Mouse (Mus musculus) adrenal gland, postnatal 4 days (tissue): Measurements from ENCODE around the gene Elmo3. TPM values are rescaled to one million over a fixed set of nuclear protein-coding genes. Genes with fewer than 3 reads are reported as not detected.

Experiments
- DNase-seq, 2 experiments: peaks; one replicate each; pipeline ENCODE4 v3.0.0; 2021 to 2022; ENCODE audit warnings: low spot score in 2 of 2, mixed read lengths in 2 of 2
- total RNA-seq, 2 experiments: library from RNA; stranded (reverse); gene quantifications; 2 replicates each; pipeline ENCODE4 v1.2.3; 2021

Gene Elmo3
- total RNA-seq, 2 experiments from 2014 or later, result 9.2 to 13.6 TPM

DNA sequence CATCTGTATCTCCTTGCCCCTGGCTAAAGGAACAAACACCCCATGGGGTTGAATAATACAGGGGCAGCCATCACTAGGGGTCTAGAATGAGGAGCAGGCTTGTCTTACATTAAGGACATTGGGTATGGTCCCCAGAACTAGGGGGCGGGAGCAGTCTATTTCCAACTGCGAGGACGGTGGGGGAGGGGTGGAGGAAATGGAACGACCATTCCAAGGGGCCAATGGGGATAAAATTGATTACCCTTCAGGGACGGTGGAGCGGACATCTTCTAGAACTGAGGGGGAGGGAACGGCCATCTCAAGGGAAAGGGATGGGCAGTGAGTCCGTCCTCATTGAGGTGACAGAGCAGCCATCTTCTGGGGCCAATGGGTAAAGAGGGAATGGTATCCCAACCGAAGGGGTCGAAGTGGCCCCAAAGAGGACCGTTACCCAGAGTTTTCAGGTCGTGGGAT, 20.3 kb downstream of the Elmo3 start:
- no peak for DNase-seq

DNA sequence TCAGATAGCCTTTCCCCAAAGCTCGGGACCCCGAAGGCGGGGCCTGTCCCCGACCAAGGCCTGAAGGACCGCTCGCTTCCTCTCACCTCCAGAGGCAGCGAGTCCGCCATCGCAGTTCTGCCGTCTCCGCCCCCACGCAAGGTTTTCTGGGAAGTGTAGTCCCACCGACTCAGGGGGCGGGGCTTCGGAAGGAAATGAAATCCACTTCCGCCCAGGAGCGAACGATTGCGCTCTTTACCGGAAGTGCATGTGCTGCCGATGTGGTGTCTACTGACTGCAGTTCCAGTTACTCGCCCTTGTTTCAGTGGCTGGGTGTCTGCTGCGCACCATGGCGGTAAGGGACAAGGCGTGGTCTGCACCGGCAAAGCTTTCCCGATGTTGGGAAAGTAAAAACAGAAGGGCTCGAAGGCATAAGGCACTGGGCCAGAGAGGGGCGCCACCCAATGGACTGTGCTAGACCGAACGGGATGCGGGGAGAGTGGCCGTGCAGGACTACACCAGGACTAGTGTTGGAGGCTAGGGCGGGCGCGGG, 20.8 kb downstream of the Elmo3 start, which contains the start of the genes Lrrc29 and Tmem208:
Gene Lrrc29 (minus strand): TSS at position 138 of the 532 bp plus-strand sequence.
Gene Tmem208 (plus strand): TSS at position 214 of the 532 bp plus-strand sequence.
- DNase-seq, result peak; percentile 83 to 96

DNA sequence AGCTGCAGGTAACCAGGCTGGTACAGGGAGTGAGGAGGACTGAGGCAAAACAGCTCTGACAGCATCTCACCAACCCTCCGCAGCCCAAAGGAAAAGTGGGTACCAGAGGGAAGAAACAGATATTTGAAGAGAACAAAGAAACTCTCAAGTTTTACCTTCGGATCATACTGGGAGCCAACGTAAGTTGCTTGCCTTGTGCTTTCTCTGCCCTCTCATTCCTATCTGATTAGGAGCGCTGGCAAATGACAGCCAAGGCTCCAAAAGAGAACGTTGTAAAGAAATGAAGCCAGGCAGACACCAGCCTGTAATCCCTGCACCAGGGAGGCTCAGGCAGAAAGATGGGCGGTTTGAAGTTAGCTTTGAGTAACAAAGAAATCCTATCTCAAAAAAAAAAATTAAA, 21.6 kb downstream of the Elmo3 start:
- no peak for DNase-seq

DNA sequence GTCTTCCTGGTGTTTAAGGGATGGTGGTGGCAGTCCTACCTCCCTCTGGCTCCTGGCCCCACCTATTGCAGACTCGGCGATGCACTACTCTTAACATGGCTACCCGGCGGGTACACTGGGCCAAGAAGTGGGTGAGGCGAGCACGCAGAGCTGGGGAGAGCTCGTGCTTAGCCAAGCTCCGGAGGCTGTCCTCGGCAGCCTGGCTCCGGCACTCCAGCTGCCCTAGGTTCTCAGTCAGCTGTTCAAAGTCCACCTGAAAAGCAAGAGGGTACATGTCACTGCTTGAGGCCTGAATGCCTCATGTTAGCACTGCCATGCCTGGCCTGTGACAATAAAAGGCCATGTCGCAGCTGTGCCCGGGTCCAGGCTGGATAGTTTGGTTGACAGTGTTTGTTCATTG, 24.9 kb downstream of the Elmo3 start:
- no peak for DNase-seq

DNA sequence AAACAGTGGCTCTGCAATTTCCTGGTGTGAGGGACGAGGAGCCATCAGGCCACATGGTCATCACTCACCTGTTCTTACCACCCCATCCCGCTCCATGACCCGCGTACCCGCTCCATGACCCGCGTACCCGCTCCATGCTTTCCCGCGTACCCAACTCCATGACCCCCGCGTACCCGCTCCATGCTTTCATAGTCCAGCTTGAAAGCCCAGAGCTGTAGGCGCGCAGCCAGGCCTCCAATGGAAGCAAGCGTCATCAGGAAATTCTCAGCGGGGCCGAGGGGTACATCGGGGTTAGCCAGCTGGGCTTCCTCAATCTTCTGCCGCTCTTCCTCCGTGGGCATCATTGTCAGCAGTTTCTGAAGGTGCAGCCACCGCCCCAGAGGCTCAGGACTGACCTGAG, 26.1 kb downstream of the Elmo3 start:
- no peak for DNase-seq

DNA sequence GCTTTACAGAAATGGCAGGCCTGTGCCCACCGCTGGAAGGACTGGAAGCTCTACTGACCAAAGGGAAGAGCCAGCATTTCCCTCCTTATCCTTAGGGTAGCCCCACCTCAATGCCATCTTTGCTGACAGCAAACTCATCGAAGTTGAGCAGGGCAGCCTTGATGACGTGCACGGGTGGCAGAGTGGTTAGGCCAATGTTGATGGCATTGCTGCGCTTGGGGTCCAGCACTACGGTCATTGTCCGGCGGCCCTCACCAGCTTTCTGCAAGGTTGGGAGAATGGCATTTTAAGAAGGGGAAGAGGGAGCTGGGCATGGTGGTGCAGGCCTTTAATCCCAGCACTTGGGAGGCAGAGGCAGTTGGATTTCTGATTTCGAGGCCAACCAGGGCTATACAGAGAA, 26.5 kb downstream of the Elmo3 start:
- no peak for DNase-seq

DNA sequence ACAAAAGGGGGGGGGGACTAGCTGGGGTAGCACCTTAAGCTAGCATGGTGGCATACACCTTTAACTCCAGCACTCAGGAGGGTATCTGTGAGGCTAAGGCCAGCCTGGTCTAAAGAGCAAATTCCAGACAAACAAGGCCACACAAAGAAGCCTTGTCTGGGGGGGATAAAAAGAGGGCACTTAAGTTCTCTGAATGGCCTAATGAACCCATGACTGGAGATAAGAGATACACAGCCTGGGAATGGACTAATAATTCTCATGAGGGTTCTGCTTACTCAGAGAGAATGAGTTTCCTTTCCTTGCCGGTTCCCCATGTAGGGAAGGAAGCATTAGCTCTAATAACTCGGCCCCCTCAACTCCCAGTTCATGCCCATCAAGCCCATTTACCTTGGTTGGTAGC, 27.1 kb downstream of the Elmo3 start:
- no peak for DNase-seq

DNA sequence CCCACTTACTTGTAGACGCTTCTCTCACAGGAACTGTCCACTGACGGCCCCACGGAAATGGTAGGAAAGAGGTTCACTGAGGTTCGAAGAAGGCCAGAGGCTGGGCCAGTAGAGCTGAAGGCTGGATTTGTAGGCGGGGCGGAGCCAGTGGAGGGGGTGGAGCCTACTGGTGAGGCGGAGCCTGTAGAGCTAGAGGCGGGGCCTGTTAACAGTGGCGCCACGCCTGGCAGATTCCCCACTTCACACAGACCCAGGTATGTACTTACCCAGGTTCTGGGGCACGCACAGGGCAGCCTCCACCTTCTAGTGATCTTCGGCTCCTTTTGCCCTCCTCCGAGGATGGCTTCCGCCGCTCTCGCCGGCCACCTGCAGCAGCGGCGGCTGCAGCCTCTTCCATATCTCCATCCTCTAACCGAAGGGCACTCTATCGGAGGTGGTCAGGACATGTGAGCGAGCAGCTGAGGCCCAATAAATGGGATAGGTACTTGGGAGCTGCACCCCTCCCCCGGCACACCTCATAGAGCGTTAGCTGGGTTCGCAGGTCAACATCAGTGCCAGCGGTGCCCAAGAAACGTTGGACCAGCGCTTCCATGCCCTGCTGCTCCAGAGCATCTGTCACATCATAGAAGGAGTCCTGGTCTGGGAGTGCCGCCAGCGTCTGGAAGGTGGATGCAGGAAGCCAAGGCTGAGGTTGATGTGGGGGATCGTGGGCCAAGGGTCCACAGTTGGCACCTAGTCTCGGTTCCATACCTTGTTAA, 31.2 kb downstream of the Elmo3 start:
- DNase-seq, result no peak

DNA sequence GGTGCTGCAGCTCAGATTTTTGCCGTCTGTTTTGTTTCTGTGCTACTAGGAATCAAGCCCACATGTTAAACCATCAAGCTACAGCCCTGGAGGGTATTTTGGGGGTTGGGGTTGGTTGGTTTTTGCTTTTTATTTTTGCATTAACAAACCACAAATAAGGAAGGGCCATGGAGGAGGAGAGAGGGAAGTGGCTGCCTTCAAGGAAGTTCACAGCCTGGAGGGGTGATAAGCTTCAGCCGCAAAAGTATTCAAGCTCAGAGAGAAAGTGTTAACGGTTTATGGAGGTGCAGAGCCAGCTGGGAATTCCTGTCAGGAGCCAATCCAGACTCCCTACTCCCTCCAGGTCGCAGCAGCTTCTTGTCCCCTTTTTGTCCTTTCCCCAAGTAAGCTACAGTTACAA, 33.6 kb downstream of the Elmo3 start:
- DNase-seq, result no peak

DNA sequence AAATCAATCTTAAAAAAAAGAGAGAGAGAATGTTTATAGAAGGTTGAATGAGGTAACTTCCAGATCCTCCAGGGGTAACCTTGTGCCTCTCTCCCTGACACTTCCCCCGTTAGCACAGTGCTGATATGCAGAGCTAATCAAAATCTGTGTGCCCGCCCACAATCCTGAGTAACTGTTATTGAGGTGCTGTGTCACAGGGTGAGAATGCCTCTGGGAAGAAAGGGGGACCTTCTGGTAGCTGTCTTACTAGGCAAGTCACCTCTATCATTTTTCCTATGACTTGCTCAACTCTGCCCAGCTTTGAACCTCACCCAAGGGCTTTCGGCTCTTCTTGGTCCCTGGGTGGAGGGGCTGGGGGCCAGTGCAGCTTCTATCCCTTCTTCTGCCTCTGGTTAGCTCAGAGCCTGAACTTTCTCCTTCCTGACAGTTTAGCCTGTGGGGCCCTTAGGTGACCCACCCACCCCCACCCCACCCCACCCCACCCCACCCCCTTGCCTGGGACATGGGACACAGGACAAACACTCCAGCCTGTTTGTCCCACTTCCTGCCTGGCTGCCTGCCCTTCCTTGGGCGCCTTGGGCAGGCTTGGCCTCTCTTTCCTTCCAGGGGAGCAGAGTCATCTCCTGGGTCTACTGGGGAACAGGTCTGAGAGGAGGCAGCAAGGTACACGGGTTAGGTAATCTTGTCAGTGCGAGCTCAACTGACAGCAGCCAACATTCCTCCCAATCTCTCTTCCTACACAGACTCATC, 34.7 kb downstream of the Elmo3 start:
- DNase-seq, result no peak

DNA sequence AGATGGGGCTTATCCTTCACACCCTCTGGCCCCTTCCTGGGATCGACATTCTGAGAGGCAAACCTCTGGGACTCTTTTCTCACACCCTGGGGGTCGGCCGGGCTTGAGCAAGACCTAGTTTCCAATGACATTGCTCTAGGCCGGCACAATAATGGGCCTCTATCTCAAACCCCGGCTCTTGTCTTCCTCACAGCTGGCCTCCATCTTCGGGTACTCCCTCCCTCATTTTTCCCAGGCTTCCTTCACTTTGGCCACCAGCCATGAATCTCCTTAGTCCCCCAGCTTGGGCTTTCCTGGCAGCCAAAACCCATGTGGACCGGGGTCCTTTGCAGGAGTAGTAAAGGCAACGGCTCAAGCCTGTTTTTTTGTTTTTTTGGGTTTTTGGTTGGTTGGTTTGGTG, 36.0 kb downstream of the Elmo3 start:
- DNase-seq, result no peak

DNA sequence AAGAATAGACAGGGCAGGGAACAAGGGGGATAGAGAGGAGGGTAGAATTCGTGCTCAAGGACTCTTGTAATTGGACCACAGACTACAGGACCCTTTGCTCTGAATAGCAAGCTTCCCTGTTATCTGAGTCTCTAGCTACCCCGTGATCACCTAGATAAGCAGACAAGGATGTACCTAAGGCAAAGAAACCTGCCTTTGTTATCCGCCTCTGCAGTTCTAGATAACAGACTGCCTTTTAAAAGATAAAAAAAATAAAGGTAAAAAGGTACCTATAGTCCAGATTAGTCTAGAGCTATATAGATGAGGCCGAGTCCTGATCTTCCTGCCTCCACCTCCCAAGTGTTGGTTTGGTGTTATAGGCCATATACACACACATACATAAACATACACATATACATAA, 37.4 kb downstream of the Elmo3 start:
- DNase-seq, result no peak

DNA sequence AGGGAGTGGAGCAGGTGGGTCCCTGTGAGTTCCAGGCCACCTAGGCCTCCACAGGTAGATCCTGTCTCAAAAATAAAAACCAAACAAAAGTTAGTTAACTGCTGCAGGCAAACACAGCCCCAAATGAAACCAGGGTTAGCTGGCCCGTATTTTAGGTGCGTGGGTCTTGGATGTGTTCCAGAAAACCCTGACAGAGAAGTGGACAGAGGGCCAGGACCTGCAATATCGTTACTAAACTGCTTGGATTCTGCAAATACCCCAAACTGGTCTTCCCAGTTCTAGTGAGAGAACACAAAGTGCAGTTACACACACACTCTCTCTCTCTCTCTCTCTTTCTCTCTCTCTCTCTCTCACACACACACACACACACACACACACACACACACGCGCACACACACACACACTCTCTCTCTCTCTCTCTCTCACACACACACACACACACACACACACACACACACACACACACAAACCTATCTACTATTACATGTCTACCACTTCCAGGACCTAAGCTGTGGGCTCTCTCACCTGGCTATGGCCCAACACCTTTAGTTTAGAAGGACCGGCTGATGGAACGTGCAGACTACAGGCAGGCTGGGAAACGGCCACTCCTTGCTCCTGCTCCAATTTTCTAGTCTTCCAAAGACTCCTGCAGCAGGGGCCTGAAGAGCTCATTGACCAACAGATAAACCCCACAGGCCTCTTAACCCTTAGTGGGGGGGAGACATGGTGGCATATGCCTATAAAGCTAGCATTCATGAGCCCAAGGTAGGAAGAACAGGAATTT, 38.6 kb downstream of the Elmo3 start:
- DNase-seq, result no peak

DNA sequence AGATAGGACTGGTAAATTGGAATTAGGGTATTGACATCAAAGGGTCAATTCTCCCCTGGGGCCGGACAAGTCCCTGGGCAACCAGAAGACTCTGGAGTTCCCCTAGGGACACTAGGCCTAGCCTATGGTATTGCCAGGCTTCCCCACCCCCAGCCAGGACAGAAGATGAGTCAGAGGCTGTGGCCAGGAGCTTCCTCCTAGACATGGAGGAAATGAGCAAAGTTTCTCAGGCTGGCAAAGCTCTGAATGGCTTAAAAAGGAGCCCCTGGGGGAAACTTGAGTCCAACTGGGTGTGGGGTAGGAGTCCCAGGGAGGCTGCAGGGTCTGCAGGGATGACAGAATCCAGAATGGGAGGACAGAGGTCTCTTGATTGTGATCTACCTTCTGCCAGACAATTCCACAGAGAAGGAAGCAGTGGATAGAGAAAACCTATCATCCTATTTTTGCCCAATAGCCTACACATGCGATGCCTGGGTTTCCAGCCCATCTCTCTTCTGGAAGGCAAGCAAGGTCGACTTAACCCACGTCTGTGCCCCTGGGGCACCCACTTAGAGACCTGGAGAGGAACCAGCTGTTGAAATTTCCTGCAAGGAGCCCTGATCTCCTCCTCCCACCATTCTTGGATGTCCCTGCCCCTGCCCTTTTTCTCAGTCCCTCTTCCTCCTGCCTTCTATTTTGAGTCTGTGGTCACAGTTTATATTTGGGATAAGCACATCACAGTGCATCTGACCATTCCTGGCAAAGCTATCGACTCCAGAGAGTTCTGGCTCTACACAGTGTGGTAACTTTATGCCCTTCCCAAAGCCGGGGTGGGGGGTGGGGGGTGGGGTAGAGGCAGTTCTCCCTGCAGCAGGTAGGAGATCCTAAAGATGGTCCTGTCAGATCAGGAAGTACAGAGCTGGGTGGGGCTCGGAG, 39.9 kb downstream of the Elmo3 start:
- DNase-seq, result no peak

DNA sequence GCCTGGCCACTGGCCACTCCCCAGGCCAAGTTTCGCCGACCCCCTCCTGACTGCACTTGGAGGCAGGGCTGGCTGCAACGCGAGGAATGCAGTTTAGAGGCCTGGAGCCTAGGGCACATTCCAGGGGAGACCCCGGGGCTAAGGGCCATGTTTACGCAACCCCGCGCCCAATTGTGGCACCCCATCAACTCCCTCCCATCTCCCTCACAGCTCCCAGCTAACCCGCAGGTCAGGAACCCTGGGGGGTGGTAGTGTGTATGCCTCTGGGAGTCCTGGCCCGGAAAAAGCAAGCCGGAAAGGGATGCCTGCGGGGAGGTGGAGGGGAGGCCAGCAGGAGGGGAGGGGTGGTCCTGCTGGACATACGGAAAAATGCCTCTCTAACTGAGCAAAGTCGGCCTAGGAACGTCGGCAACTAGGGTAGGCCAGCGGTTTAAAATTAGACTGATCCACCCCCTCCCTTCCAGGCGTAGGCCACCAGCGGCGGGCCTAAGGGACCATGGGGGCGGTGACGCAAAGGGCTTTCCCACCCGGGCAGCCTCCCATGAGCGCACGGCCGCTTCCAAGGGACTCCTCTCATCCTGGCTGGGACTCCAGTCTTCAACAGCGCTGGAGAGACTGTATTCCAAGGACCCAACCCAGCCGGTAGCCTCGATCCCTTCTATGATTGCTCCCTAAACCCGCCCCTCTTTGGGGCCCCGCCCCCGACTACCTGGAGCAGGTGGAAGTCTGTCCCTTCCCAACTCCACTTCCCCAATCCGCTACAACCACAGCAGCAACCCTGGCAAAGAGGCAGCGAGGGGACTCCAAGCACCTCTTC, 41.4 kb downstream of the Elmo3 start:
- DNase-seq, result no peak

DNA sequence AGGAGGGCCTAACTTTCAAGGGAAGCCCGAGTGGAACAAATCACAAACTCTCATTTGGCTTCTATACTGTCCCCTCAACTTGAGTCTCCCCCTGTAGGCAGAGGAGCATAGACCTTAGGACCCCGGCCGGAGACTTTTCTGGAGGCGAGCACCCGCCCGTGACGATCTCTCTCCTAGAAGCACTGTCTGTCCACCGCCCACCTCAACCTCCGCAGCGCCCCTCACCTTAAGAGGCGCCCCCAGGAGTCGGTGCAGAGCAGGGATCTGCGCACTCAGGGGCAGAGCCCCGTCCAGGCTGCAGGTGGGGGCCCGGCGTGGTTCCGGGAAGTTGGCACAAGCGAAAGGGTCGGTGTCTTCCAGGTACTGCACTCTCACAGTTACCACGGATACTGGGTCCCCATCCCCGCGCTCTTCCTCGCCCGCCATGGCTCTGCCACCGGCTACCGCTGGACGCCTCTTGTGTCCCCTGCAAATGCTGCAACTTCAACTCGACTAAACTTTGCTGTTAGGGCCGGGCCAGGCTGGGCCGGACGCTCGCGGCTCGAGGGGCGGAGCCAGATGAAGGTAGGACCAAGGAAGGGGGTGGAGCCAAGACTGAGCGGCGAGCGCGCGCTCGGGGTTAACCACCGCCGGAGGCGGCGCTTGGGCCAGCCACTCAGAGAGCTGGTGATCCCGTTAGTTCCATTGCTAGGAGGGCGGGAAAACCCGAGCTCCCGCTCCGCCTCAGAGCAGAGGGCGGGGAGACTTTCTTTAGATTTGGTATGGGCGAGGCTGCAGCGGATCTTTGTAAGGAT, 42.2 kb downstream of the Elmo3 start, which contains the start of gene Fhod1:
Gene Fhod1 (minus strand): TSS at position 526 of the 794 bp plus-strand sequence.
- peak; percentile 79 to 88 for DNase-seq

DNA sequence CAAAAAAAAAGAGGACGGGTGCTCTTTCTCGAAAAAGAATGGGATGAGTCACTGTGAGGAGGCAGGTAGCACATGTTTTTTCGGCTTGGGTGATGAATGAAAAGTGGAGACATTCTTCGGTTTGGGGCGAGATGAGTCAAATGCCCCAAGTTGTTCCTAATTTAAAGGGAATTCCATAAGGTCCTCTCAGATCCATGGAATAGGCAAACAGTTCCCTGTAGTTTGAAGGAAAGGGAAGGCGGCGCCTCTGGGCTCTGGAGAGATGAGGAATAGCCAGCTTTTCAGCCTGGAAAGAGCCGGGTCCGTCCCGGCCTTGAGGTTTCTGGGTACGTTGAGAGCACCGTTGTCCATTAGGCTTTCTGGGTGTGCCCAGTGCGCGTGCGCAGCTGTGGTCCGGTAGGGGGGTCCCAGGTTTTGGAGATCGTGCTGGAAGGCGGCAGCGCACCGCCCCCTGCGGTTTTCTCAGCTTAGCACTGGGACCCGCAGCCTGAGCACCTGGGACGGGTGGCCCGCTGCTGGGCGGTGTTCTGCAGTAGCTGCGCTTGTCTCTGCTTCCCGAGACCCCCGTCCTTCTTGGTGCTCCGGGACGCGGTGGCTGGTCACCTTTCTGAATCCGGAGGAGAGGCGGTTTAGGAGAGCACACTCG, 43.2 kb downstream of the Elmo3 start, which contains the start of gene Slc9a5:
Gene Slc9a5 (plus strand): TSS at position 394 of the 646 bp plus-strand sequence.
- no peak for DNase-seq
